Mouse (Mus musculus): ENCODE measurements around the gene Epn2.
A peak's percentile ranks its signal among the peaks of the same experiment; 100 is the strongest.

Gene Epn2

DNA sequence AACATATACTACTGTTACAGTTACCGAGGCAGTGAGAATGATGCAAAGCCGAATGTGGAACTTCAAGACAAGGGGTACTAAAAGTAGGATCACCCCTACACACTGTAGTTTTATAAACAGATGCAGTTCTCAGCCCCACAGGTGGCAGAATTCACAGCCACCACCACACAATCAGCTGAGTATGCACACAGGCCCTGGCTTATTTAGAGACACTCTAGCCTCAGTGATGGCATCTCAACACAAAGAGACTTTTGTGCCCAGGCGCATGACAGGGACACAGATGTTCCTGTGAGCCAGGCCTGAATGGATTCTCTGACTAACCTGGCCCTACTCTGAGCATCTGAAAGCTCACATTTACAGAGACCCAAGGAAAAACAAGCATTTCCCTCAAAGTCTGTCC is 42.1 kb downstream of the Epn2 start:
- no peak for DNase-seq (ENCODE audit: low spot score)

DNA sequence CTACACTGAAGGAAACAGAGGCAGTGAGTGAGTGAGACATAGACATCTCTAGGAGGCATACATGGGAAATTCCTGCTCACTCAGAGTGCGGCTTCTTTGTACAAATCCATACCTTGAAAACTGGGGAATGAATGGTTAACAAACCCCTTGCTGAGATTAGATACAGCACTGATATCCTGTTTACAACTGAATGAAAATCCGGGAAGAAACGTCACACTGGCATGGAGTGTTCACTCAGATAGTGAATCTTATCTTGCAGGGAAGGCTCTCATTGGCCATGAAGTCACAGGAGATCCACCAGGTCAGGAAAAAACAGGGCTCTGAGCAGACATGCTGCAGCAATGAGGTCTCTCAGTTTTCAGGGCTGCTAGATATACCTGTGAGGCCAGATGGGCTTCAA is 42.5 kb downstream of the Epn2 start:
- DNase-seq (ENCODE audit: low spot score), result no peak

DNA sequence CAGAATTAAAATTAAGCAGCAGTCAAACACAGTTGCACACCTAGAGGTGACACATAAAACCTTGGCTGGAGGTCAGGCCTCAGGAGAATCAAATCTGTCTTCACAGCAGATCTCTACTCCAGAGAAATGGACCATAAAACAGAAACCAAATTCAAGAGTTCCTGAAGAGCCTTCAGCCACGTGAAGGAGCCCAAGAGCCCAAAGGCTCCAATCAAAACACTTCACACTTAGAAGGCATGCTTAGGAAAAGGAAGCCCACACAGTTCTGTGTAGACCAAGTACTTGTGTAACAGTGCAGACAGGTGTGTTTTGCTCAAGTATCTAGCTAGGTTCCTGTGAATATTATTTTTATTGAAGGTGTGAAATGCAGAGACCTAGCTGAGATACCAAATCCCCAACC is 44.0 kb downstream of the Epn2 start:
- DNase-seq (ENCODE audit: low spot score), result no peak

DNA sequence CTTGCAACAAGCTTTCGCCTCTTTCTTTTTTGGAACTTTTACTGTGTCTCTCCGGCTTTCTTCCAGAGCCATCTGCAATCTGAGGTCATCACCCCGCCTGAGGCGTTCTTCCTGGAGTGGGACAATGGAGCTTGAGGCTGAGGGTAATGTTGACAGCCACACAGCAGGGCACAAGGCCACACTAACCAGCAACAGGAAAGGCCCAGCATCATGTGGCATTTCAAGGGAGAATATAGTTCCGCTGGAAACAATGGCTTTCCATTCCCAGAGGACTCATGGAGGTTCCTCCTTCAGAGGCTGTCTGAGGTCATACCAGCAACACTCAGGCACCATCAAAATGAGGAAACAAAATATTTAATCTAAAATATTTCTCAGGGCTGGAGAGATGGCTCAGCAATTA is 45.9 kb downstream of the Epn2 start:
- no peak for DNase-seq (ENCODE audit: low spot score)

DNA sequence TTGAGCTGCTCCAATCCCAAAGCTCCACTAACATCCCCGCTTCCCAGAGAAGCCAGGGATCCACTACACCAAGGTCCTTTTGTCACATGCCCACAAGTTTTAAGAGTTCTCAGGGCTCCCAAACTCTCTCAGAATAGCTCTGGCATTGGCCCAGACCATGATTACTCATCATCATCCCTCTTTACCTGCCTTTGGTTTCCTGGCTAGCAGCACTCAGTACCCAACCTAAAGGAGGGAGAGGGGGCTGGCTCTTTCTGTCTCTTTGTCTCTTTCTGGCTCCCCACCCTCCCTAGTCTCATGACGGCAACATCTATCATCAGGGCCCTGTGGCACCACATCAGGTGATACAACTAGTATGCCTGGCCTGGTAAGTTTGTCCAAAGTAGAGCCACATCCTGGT is 46.7 kb downstream of the Epn2 start:
- DNase-seq (ENCODE audit: low spot score), result no peak

DNA sequence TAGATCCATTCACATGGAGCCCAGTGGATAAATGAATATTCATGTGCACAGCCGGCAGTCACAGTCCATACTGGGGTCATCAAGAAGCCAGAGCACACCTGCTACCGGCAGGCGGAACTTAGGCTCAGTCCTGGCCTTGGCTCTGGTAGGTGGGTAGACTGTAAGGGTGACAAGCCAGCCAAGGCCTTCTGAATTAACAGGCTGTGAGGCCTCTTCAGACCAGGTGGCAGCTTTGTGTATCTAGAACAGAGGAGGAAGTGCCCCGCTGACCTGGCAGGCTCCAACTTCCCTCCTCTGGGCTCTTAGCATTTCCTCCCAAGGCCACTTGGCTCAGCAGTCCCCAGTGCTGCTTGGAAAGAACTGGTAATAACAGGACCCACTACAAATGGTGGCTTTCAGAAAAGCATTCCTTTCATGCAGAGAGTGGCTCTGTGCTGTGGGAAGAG is 50.2 kb downstream of the Epn2 start:
- no peak for DNase-seq (ENCODE audit: low spot score)

DNA sequence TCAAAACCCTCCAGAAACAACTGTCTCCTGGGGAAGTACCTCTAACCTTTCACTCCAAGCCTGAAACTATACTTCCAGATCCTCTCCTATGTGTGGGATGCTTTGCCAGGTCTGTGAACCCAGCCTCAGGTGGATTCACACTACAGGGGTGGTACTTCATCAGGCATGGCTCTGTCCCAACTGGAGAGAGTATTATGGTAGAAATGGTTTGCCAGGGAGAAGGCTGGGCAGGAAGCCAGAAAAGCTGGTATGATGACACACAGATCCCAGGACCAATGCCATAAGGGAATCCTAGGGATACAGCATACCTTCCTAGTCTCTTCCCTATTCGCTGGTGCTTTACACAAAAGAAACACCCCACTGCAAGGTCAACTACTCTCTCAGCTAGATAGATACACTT is 52.6 kb downstream of the Epn2 start:
- no peak for DNase-seq (ENCODE audit: low spot score)

DNA sequence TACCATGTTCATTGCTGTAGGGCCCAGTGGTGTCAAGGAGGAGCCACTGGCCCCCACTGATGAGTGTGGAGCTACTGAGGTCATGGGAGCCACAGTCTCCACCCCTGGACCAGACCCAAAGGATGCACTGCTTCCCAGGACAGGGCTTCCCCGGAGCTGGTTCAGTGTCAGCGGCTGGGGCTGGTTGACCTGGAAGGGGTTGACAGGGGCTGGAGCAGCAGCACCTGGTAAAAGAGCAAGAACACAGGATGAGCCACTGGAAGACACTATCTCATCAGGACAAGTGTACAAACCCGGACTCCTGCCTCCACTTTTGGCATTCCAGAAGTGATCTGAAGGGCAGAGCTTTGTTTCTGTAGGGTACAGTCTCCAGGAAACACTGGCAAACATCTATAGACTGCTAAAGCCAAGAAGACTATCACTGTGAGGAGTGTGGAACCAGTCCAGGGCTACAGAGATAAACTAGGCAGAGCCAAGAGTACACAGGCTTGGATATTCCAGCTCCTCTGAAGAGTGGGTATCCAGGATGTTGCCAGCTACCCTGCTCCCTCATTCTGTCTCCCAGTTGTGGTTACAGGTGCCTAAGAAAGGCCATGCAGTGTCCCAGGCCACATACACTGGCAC is 59.9 kb downstream of the Epn2 start:
- DNase-seq (ENCODE audit: low spot score), result no peak

DNA sequence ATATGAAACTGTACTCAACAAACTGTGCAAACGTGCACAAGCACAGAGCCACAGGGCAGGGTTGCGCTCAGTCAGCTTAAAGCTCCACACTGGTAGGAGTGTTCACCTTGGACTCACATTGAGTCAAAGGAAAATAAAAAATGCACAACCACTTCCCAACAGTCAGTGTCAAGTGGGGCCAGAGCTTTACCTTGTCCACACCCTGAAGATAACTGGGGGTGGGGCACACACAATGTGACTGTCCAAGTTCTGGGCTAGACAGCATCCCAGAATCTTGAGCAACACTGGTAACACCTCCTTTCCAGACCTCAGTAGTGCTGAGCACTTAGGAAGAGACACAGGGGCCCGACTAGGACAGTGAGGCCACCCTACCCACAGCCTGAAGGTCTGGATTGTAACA is 60.6 kb downstream of the Epn2 start:
- DNase-seq (ENCODE audit: low spot score), result no peak

DNA sequence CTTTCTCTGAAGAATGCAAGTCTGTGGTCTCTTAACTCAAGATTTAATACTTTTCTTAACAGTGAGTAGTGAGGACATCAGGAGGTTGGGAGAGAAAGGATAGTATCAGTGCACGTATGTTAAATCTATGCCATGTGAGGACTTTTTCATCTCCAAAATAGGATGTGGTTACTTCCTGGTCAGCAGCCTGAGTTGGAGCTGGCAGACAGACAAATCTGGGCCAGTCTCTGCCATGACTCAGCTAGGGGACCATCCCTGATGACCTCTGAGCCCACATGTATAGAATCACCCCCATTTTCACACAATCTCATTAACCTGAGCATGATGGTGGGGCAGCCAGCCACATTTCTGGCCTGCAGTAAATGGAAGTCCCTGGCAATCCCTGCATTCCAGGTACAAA is 61.5 kb downstream of the Epn2 start:
- no peak for DNase-seq (ENCODE audit: low spot score)

DNA sequence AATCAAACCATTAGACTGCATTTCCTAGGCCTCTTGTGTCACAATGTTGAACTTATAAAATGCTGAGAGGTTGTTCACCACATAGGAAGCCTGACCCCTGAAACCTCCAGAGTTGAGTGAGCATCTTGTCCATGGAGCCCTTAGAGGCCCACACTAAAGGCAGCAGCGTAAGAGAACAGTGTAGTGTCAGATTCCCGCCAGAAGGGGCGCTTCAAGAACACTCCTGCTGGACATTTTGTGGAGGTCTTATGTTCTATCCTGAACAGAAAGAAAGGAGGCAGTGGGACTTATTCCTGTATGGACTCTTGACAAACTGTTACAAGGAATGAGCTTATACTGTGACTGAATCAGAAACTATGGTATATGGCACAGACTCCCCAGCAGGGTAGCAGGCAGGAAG is 64.5 kb downstream of the Epn2 start:
- DNase-seq (ENCODE audit: low spot score), result peak; percentile 33

DNA sequence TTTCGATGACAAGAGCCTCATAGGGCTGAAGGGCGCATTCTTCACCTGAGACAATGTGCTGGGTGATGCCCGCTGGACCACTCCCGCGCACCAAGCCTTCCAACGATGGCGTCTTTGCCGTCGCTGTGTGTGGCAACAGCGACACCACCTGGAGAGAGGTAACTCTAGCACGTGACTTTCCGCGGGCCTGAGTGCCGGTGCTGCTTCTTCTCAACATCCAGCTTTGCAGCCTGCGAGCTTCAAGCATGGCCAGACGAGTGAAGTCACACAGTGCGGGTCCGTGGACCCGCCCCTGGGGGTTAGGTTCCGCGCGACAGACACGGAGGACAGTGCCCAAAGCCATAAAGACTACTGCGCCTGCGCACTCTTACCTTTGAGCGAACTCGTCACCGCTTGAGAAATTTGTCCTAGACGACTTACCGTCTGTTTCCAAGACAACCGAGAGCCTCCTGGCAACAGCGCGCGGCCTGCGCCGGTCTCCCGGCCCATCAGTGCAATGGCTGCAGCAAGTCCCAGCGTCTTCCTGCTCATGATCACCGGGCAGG is 74.7 kb downstream of the Epn2 start, which contains the start of gene B9d1:
TSS of gene B9d1 (plus strand) at position 432 of the 545 bp plus-strand sequence.
- DNase-seq (ENCODE audit: low spot score), result peak; percentile 97

DNA sequence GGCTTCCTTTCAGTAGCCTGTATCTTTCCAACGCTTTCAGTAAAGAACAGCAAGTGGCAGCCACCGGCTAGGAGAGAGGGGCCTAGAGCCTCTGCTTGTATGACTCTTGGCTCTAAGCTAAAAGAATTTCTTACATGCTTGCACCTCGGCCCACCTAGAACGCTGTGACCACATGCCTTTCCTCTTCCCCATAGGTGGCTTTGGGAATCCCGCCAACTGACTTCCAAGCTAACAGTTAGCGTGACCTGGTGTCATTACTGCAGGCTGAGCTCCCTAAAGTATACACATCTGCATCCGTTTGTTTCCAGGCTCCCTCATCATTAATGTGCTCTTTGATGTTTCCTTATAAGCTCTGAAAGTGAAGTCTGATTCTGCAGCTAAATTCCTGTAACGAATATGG is 75.6 kb downstream of the Epn2 start:
- no peak for DNase-seq (ENCODE audit: low spot score)

DNA sequence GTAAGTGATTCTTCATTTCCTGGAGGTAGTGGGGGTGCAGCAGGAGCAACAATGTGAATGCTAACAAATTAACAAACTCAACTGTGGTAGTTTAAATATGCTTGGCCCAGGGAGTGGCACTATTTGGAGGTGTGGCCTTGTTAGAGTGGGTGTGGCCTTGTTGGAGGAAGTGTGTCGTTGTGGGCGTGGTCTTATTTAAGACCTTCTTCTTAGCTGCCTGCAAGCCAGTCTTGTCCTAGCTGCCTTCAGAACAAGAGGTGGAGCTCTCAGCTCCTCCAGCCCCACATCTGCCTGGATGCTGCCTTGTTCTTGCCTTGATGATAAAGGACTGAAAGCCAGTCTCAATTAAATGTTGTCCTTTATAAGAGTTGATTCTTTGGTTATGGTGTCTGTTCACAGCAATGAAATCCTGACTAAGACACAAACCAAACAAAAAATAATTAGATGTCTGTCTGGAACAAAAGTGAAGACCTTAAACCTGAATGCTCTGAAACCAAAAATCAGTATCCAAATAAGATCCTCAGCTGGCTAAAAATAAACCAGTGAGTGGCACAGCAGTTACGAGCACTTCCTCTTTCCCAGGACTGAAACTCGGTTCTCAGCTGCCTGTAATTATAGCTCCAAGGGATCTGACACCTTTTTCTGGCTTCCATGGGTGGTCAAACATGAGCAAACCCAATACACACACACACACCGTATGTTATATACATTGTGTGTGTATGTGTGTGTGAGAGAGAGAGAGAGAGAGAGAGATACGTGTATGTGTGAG is 80.6 kb downstream of the Epn2 start:
- DNase-seq (ENCODE audit: low spot score), result no peak

DNA sequence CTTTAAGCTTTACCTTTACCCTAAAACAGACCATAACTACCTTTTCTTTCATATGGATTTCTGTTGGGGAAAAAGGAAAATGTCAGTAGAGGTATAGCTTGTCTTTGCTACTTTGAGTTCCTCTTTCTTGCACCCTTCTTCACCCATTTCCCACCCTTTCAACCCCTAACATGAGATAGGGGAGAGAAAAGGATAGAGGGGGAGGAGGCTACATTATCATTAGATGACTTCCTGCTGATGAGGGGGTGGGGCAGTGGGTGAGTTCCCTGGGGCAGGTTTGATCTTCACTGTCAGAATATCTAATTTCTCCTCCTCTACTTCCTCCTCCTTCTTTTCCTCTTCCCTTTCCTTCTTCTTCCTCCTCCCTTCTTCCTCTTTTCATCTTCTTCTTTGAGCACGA is 82.0 kb downstream of the Epn2 start:
- DNase-seq (ENCODE audit: low spot score), result no peak

DNA sequence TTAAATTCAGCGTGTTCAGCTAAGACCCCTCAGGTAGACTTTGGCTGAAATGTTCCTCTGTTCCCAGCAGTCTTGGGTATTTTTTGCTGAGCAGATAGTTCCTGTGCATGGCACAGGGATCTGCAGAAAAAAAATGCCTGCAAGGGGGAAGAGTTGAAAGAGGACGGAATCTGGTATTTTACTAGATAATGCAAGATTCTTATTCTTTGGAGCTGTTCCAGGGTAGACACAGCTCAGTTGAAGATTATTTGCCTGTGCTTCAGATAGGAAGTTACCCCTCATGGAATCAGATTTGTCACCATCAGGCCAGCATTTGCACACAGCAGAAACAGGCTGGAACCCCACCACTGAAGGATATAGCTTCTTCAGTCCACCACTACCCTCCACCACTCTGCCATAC is 84.0 kb downstream of the Epn2 start:
- DNase-seq (ENCODE audit: low spot score), result no peak

DNA sequence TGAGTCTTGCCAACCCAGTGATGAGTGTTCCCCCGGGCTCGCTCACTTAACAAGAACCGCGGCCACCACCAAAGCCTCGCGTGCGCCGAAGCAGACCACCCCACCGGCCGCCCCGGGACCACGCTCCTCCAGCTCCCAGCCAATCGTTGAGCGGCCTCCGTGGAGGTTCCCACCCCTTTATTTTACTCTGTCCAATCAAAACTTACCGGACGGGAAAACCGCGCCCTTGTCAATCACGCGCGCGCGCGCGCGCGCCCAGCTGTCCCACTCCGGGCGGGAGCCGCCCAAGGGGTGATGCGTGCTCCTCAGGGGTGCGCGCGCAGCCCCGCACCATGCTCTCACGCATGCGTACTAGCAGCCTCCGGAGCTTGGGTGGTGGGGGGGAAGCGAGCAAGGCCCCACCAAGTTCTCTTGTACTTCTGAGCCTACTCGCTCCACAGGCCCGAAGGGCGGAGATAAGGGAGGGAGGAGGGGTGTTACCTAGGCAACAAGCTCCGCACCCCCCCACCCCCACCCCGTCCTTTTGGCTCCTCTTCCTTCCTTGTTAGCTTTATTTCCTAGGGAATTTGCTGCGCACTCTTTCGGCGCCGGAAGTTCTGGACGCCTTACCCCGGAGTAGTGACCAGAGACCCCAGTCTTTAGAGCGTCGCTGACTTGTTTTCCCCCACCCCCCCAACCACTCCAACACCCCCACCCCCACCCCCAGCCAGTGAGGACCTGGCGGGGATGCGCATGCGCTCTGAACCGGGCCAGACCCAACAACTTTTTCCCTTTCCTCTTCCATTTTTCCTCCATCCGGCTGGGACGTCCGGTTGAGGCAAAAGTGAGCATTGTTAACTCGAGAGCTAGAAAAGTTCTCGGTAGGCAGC is 85.1 kb downstream of the Epn2 start, which contains the start of gene Mapk7:
TSS of gene Mapk7 (minus strand) at position 278 of the 869 bp plus-strand sequence.
- DNase-seq (ENCODE audit: low spot score), result peak; percentile 92

DNA sequence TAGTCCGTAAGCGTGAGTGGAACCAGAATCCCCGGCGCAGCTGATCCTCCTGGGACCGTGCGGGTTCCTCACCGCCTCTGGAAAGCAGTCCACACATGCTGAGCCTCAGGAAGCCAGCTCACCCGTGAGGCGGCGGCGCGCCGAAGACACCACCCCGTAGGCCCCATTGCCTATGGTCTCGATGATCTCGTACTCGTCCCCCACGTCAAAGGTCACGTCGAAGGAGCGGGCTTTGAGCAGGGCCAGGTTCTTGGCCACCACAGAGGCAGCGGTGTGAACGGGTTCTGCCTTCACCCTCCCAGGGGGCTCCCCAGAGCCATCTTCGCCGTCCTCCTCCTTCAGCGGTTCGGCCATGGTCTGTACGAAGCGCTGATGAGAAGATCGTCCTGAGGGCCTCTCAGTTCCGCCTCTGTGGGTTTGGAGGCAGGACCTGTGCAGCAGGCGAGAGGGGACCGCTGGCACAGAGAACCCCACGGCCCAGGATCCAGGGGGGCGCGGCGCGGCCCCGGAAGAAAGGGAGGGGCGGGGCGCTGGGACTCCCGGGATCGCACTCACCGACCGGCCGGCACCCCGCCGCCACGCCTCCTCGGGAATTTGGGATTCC is 85.9 kb downstream of the Epn2 start:
- no peak for DNase-seq (ENCODE audit: low spot score)

DNA sequence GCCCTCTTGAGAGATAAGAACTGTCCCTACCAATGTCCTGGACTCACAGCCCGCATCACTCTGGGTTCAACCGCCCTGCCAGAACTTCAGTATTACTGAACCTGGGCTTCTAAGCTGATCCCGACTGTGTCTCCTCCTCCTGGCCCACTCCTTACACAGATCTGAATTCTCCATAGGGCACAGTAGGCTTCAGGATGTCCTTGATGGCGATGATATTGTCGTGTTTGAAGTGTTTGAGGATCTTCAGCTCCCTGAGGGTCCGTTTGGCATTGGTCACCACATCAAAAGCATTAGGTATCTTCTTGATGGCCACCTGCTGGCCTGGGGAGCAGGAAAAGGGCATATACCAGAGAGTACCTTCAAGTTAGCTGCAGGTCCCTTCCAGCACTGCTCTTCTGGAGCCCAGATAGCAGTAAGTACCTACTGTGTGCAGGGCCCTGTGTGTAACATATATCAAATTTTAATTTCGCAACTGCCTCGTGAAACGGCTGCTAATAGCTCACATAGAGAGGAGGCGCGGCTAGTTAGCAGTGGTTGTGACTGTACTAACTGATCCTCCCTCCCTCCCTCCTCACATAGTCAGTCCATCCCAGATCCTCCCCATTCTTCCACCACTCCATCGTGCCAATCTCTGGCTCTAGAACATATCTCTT is 86.6 kb downstream of the Epn2 start:
- no peak for DNase-seq (ENCODE audit: low spot score)

DNA sequence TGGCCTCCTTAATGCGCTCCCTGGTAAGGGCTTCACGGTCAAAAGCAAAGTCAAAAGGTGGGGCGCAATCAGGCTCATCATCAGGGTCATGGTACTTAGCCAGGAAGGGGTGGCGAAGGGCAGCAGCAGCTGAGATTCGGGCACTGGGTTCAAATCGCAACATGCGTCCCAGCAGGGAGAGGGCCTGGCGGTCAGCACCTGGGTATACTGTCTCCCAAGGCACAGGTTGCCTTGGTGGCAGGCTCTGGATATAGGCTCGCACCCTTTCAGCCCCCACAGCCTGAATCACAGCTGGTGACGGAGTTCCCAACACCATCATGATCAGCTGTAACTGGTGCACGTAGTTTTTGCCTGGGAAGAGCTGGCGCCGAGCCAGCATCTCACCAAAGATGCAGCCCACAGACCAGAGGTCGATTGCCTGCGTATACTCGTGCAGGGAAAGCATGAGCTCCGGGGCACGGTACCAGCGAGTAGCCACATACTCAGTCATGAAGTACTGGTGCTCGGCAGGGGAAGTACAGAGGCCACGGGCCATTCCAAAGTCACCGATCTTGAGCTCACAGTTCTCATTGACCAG is 88.5 kb downstream of the Epn2 start:
- DNase-seq (ENCODE audit: low spot score), result no peak

DNA sequence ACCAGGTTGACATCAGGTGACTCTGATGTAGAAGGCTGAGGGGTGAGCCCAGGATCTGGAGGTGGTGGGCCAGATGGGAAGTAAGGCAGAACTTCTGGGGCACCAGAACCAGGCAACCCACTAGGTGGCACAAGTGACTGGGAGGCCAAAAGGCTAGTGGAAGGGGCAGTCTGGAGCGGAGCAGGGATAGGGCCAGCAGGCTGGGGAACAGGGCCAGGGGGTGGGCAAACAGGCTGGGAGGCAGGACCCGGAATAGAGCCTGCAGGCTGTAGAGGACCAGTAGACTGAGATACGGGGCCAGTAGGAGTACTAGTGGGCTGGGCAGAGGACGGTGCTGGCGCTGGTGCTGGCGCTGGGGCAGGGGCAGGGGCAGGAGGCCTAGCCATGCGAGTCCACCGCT is 89.6 kb downstream of the Epn2 start:
- no peak for DNase-seq (ENCODE audit: low spot score)

Measured in ovary, postnatal 14 days (tissue).